Mouse (Mus musculus) forebrain, postnatal 0 days (tissue): ENCODE measurements around the gene Szt2. TPM values are rescaled to one million over a fixed set of nuclear protein-coding genes. Genes with fewer than 3 reads are reported as not detected.
A peak's percentile ranks its signal among the peaks of the same experiment; 100 is the strongest.

ENCODE experiments used
- ATAC-seq: fragments of 200-750 bp; cut with Nextera tagmentation; 2 replicates; pipeline ENCODE4 v1.8.0; 2017; ENCODE audit warnings: mild to moderate bottlenecking, moderate library complexity
- DNase-seq: peaks from one replicate; pipeline ENCODE4 v3.0.0-alpha.2; 2015
- H3K27ac ChIP-seq: fragments of 300-500 bp; sonication (generic); 2 replicates; pipeline ENCODE4 v1.5.1; 2014; ENCODE audit warnings: low read depth, mild to moderate bottlenecking, antibody characterized with exemption, low read length, moderate library complexity, mixed read lengths
- H3K27me3 ChIP-seq: fragments of 300-500 bp; sonication (generic); 2 replicates; pipeline ENCODE4 v1.6.1; 2014; ENCODE audit warnings: mild to moderate bottlenecking, low read length, mixed read lengths; ENCODE audit not compliant: insufficient read depth
- H3K36me3 ChIP-seq: fragments of 300-500 bp; sonication (generic); 2 replicates; pipeline ENCODE4 v1.6.1; 2014; ENCODE audit warnings: mild to moderate bottlenecking, moderate library complexity; ENCODE audit not compliant: insufficient read depth
- H3K4me1 ChIP-seq: fragments of 300-500 bp; sonication (generic); 2 replicates; pipeline ENCODE4 v1.6.1; 2014; ENCODE audit warnings: antibody characterized with exemption; ENCODE audit not compliant: insufficient read depth
- H3K4me2 ChIP-seq: fragments of 300-500 bp; sonication (generic); 2 replicates; pipeline ENCODE4 v1.6.1; 2014; ENCODE audit warnings: low read depth, mild to moderate bottlenecking, moderate library complexity
- H3K4me3 ChIP-seq: fragments of 300-500 bp; sonication (generic); 2 replicates; pipeline ENCODE4 v1.5.1; 2014; ENCODE audit warnings: low read depth, low read length, mixed read lengths
- H3K9ac ChIP-seq: fragments of 300-500 bp; sonication (generic); 2 replicates; pipeline ENCODE4 v1.6.1; 2014; ENCODE audit warnings: mild to moderate bottlenecking
- H3K9me3 ChIP-seq: fragments of 300-500 bp; sonication (generic); 2 replicates; pipeline ENCODE4 v1.6.1; 2016; ENCODE audit warnings: low read length
- CTCF ChIP-seq: sonication (generic); IDR thresholded peaks from 2 replicates; pipeline ENCODE4 v1.5.1; 2016; ENCODE audit warnings: antibody characterized with exemption, control low read depth, low read depth
- WGBS: fragments of 180-500 bp; shearing (Covaris S2); extraction: QIAGEN DNeasy Blood & Tissue Kit; methylation state at CpG from one replicate; pipeline ENCODE4 v1.1.7; 2014; 5-methylcytosine and 5-hydroxymethylcytosine counted together
- polyA plus RNA-seq: library from polyadenylated mRNA; unstranded; fragments of >200 nt; fragmentation: Nextera tagmentation; extraction: Ambion mirVana; gene quantifications from 2 replicates; pipeline ENCODE4 v1.2.1, GENCODE M21; 2015
- total RNA-seq: library from RNA; depleted of rRNA; stranded (reverse); fragments of >200 nt; gene quantifications from 2 replicates; pipeline ENCODE4 v1.2.3, GENCODE M21; 2014

Szt2 gene
- total and polyA plus RNA-seq, 2 experiments from 2014 or later, result 3.4 to 21.1 TPM

DNA sequence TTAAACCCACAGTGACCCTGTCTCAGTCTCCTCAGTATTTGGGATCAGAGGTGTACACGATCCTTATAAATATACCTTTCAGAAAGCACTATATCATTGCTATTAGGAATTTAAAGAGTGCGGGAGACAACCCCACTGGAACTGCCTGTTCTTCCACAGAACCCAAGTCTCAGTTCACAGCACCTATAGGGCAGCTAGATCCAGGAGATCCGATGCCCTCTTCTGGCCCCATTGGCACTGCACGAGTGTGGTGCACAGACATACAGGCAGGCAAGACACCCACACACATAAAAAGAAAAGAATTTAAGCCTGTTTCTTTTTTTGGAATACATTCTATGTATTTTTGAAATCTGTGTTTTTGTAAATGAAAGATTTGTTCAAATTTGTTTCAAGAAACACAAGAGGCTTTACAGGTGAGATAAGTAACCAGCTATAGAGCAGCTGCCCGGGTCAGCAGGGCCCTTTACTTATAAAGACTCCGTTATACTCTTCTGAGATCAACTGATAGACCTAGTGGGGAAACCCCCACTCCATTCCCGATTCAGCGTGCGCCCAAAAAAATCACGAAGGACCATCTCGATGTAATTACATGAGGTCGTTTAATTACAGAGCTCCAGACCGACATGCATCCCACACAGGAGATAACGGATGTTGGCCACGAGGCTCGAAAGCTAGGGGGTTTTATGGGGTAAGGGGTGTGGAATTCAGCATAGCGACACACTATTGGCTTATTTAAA, 50.7 kb downstream of the Szt2 start:
- H3K27ac ChIP-seq, result no peak overlapping the region
- no peak overlapping the region for H3K4me2 ChIP-seq
- H3K4me1 ChIP-seq, result peaks cover 12% of the 10 kb centered on the region
- no peak for TF ChIP-seq CTCF
- DNase-seq (no peak), ATAC-seq (no peak)
- H3K9me3 ChIP-seq, result no peaks in the 10 kb centered on the region
- H3K27me3 ChIP-seq, result no peaks in the 10 kb centered on the region
- no peak overlapping the region for H3K4me3 ChIP-seq
- WGBS, result 85% methylated on average over 17 of the region's 17 CpGs
- H3K9ac ChIP-seq, result no peak overlapping the region
- peaks cover 15% of the 10 kb centered on the region for H3K36me3 ChIP-seq

DNA sequence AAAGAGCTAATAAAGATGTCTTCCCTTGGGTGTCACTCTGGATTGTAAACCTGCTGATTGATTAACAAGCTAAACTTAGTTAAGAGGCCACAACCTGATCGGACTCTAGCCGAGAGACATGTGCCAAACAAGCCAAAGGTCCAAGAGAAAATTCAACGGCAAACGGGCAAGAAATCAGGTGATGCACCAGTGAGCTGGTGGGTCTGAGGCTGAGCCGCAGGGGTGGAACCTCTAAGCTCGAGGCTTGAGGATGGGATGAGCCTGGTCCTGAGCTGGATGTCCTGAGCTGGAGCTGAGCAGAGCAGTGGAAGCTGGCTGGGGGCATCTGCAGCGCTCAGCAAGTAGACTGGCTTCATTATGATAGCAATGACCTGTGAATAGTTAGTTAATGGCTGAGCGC, 51.6 kb downstream of the Szt2 start:
- Histone ChIP-seq H3K27me3 (no peaks in the 10 kb centered on the region), H3K27ac (no peak overlapping the region), H3K9ac (no peak overlapping the region), H3K9me3 (no peaks in the 10 kb centered on the region), H3K36me3 (peaks cover 6% of the 10 kb centered on the region), H3K4me1 (peaks cover 12% of the 10 kb centered on the region), H3K4me3 (no peak overlapping the region), H3K4me2 (no peak overlapping the region)
- 87% methylated on average over 8 of the region's 8 CpGs for WGBS
- DNase-seq, result no peak
- ATAC-seq, result no peak
- no peak for TF ChIP-seq CTCF

DNA sequence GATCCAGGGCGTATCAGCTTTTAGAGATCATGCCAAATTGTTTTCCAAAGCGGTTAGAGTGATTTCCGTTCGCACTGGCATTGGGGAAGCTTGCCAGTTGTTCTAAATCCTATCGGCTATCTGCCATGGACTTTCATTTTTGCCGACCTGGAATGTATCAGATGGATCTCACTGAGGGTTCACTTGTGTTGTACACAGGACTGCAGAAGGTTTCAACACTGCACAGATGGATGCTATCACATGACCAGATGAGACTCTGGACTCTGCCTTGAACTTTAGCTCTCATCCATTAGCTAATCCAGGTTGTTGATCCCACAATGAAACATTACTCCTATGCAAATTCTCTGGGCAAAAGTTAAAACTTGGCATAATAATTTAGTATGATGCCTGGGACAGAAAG, 52.3 kb downstream of the Szt2 start:
- Histone ChIP-seq H3K4me3 (no peak overlapping the region), H3K9me3 (no peaks in the 10 kb centered on the region), H3K4me2 (no peak overlapping the region), H3K27me3 (no peaks in the 10 kb centered on the region), H3K27ac (no peak overlapping the region), H3K9ac (no peak overlapping the region), H3K4me1 (peaks cover 12% of the 10 kb centered on the region), H3K36me3 (no peaks in the 10 kb centered on the region)
- no peak for DNase-seq
- WGBS, result 90% methylated on average over 6 of the region's 6 CpGs
- ATAC-seq, result no peak
- TF ChIP-seq CTCF, result no peak

DNA sequence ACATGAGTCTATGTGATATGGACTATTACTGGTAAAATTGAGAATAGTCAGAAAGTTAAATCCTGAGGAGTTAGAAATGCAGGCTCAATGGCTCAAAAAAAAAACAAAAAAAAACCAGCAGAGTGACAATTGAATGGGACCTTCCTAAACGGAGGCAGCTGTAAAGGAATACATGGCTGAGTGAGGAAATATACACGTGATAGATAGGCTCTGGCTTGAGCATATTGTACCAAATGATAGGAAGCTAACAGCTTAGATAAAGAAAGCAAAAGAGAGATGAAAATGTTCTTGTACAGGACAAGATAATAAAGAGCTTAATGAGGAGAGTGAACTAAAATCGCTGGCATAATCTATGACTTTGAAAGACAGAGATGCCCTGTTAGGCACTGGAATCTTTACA, 54.8 kb downstream of the Szt2 start:
- peaks cover 3% of the 10 kb centered on the region; the same call in 1 of the 2 replicates for H3K4me1 ChIP-seq
- ATAC-seq (no peak), DNase-seq (no peak)
- no peak for TF ChIP-seq CTCF
- H3K36me3 ChIP-seq, result no peaks in the 10 kb centered on the region
- H3K27ac ChIP-seq, result no peak overlapping the region
- H3K9me3 ChIP-seq, result no peaks in the 10 kb centered on the region
- 50% methylated on average over 3 of the region's 3 CpGs for WGBS
- H3K27me3 ChIP-seq, result no peaks in the 10 kb centered on the region
- no peak overlapping the region for H3K4me3 ChIP-seq
- no peak overlapping the region for H3K9ac ChIP-seq
- no peak overlapping the region for H3K4me2 ChIP-seq

DNA sequence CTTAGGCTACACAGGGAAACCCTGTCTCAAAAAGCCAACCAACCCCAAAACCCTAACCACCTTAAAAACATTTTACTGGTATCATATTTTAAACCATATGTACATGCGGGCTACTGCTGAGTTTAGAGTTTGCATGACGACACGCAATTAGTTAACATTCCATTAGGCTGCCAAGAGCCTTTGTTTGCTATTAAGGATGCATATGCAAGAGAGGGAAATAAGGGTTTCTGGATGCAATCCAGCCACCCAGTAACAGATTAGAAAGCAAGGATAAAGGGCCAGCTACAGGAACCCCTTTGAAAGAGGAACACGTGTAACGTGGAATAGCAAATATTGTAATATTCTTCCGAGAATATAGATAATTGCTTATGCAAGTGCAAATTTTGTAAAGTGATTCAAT, 55.4 kb downstream of the Szt2 start:
- Histone ChIP-seq H3K36me3 (no peaks in the 10 kb centered on the region), H3K4me1 (no peaks in the 10 kb centered on the region), H3K27me3 (no peaks in the 10 kb centered on the region), H3K27ac (no peak overlapping the region), H3K9ac (no peak overlapping the region), H3K9me3 (no peaks in the 10 kb centered on the region), H3K4me2 (no peak overlapping the region), H3K4me3 (no peak overlapping the region)
- ATAC-seq (0 out of 2 replicates have a peak, but pooled peaks have one; percentile 12), DNase-seq (peak; percentile 55)
- no peak for TF ChIP-seq CTCF
- WGBS, result 28% methylated on average over 6 of the region's 6 CpGs

DNA sequence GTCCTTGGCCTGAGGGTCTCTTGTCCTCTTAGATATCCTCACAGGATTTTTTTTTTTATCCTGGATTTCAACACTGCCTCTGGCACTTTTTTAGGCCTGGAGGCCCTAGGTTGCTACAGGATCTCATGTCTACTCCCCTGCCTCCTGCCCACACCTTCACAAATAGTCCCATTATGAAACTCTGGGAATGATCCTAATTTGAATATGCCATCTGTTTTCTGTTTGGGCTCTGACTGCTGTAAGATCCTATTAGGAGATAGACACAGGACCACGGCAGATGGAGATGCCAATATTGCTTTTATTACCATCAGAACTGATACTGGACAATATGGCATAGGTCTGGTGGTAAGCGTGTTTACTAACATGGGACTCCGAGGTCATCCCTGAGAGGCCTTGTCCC, 57.2 kb downstream of the Szt2 start:
- H3K9ac ChIP-seq, result no peak overlapping the region
- WGBS, result 54% methylated on average over 3 of the region's 3 CpGs
- H3K36me3 ChIP-seq, result no peaks in the 10 kb centered on the region
- DNase-seq (no peak), ATAC-seq (no peak)
- H3K4me3 ChIP-seq, result no peak overlapping the region
- no peak for TF ChIP-seq CTCF
- H3K9me3 ChIP-seq, result no peaks in the 10 kb centered on the region
- H3K27ac ChIP-seq, result no peak overlapping the region
- no peaks in the 10 kb centered on the region for H3K4me1 ChIP-seq
- H3K27me3 ChIP-seq, result no peaks in the 10 kb centered on the region
- no peak overlapping the region for H3K4me2 ChIP-seq

DNA sequence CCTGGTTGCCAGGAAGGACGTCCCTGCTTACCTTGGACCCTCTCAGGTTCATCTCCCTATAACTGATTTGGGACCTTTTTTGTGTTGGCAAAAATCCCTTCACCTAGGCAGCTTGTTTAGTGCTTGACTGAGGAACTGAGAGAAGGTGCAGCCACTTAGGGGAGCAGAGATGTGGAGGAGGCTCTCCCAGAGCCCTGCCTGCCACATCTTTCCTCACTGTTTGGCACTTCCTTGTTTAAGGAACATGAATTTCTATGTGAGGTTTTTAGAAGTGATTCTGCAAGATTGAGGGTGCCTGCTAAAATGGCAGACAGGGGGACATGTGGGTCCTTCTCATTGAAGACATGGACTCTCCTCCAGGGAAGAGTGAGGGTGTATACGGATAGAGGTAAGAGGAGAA, 58.2 kb downstream of the Szt2 start:
- H3K9me3 ChIP-seq, result no peaks in the 10 kb centered on the region
- TF ChIP-seq CTCF, result no peak
- DNase-seq, result no peak
- WGBS, result 85% methylated on average over 2 of the region's 2 CpGs
- H3K4me3 ChIP-seq, result no peak overlapping the region
- no peaks in the 10 kb centered on the region for H3K4me1 ChIP-seq
- no peaks in the 10 kb centered on the region for H3K36me3 ChIP-seq
- H3K27me3 ChIP-seq, result no peaks in the 10 kb centered on the region
- ATAC-seq, result no peak
- H3K4me2 ChIP-seq, result no peak overlapping the region
- no peak overlapping the region for H3K27ac ChIP-seq
- no peak overlapping the region for H3K9ac ChIP-seq
